Mouse (Mus musculus): Measurements from ENCODE around the gene Bcl2l11. TPM values are rescaled to one million over a fixed set of nuclear protein-coding genes. Genes with fewer than 3 reads are reported as not detected.
A peak's percentile ranks its signal among the peaks of the same experiment; 100 is the strongest.

Bcl2l11 gene
- total RNA-seq, 1 experiment from 2014 or later: 34.8 TPM

- peak; percentile 77 for DNase-seq
Measured at GRCm38 (mm10) chr2:128139781-128140180, 13.9 kb downstream of the Bcl2l11 start.

GRCm38 (mm10) chr2:128140183-128140582, 14.3 kb downstream of the Bcl2l11 start:
- DNase-seq: no peak

- DNase-seq: no peak
Measured at GRCm38 (mm10) chr2:128143992-128144391, 18.2 kb downstream of the Bcl2l11 start.

- no peak for DNase-seq
Measured at GRCm38 (mm10) chr2:128145433-128145832, 19.6 kb downstream of the Bcl2l11 start.

GRCm38 (mm10) chr2:128149596-128149995, 23.8 kb downstream of the Bcl2l11 start:
- DNase-seq: no peak

GRCm38 (mm10) chr2:128152211-128152610, 26.4 kb downstream of the Bcl2l11 start:
- no peak for DNase-seq

GRCm38 (mm10) chr2:128152845-128153550, 27.2 kb downstream of the Bcl2l11 start:
- no peak for DNase-seq

GRCm38 (mm10) chr2:128153551-128153910, 27.7 kb downstream of the Bcl2l11 start:
- DNase-seq: no peak

- peak; percentile 74 for DNase-seq
Measured at GRCm38 (mm10) chr2:128155412-128156066, 29.7 kb downstream of the Bcl2l11 start.

GRCm38 (mm10) chr2:128156067-128156462, 30.2 kb downstream of the Bcl2l11 start:
- DNase-seq: no peak

GRCm38 (mm10) chr2:128156557-128157412, 30.9 kb downstream of the Bcl2l11 start:
- DNase-seq: no peak

- DNase-seq: no peak
Measured at GRCm38 (mm10) chr2:128158734-128159410, 33.0 kb downstream of the Bcl2l11 start.

- DNase-seq: no peak
Measured at GRCm38 (mm10) chr2:128159619-128160125, 33.8 kb downstream of the Bcl2l11 start.

GRCm38 (mm10) chr2:128163177-128163576, 37.3 kb downstream of the Bcl2l11 start:
- DNase-seq: no peak

GRCm38 (mm10) chr2:128166623-128167423, 41.0 kb downstream of the Bcl2l11 start:
- no peak for DNase-seq

GRCm38 (mm10) chr2:128167930-128168329, 42.1 kb downstream of the Bcl2l11 start:
- no peak for DNase-seq

- no peak for DNase-seq
Measured at GRCm38 (mm10) chr2:128169486-128169885, 43.6 kb downstream of the Bcl2l11 start.

GRCm38 (mm10) chr2:128169972-128170371, 44.1 kb downstream of the Bcl2l11 start:
- DNase-seq: no peak

GRCm38 (mm10) chr2:128170614-128171013, 44.8 kb downstream of the Bcl2l11 start:
- no peak for DNase-seq

- peak; percentile 71 for DNase-seq
Measured at GRCm38 (mm10) chr2:128172266-128172665, 46.4 kb downstream of the Bcl2l11 start.

- peak; percentile 63 for DNase-seq
Measured at GRCm38 (mm10) chr2:128174176-128174575, 48.3 kb downstream of the Bcl2l11 start.

Data from adrenal gland, postnatal 14 days (tissue).